Mouse (Mus musculus): ENCODE data around the gene Asb6. TPM values are rescaled to one million over a fixed set of nuclear protein-coding genes. Genes with fewer than 3 reads are reported as not detected.

The Asb6 gene
- polyA plus RNA-seq, 1 experiment from 2014 or later = 39.0 TPM

DNA sequence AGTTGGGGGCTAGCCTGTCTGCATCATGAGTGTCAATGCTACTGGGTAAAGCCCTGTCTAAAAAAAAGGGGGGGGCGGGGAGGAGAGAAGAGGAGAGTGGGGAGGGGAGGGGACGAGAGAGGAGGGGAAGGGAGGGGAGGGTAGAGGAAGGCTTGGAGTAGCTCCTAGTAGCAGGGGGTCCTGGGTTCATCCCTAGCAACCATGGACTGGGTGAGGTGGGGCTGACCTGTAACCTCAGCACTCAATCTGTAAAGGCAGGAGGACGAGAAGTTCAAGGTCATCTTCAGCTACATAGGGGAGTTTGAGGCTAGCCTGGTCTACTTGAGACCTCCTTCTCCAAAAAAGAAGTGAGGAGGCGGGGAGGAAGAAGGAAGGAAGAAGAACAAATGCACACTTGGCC lies 31.9 kb upstream of the Asb6 start:
- ATAC-seq (ENCODE audit: low FRiP score, low TSS enrichment) = no peak
- 73% methylated on average over 4 of the region's 4 CpGs for WGBS
- no peaks in the 10 kb centered on the region for H3K36me3 ChIP-seq (ENCODE audit: insufficient read depth, low read length)
- H3K9me3 ChIP-seq (ENCODE audit: low read length) = no peaks in the 10 kb centered on the region
- H3K4me1 ChIP-seq (ENCODE audit: insufficient read depth, low read length) = peaks cover 20% of the 10 kb centered on the region
- H3K27ac ChIP-seq (ENCODE audit: low read length) = no peak overlapping the region
- H3K9ac ChIP-seq (replicated peaks; ENCODE audit: low read length) = no peak overlapping the region
- peaks cover 7% of the 10 kb centered on the region; the same call in 1 of the 2 replicates for H3K27me3 ChIP-seq (ENCODE audit: insufficient read depth, low read length)
- H3K4me2 ChIP-seq (replicated peaks; ENCODE audit: low read depth, low read length) = no peak overlapping the region
- no peak overlapping the region for H3K4me3 ChIP-seq (ENCODE audit: low read length)

DNA sequence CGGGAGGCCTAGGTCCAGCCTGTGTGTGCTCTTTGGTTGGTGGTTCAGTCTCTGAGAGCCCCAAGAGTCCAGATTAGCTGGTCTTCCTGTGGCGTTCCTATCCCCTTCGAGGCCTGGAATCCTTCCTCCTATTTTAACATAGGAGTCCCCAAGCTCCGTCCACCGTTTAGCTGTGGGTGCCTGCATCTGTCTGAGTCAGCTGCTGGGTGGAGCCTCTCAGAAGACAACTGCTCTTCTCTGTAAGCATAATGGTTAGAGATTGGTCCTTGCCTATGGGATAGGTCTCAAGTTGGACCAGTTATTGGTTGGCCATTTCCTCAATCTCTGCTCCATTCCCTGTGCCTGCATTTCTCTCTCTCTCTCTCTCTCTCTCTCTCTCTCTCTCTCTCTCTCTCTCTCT lies 29.6 kb upstream of the Asb6 start:
- Histone ChIP-seq H3K4me3 (ENCODE audit: low read length) (no peak overlapping the region), H3K4me1 (ENCODE audit: insufficient read depth, low read length) (peaks cover 15% of the 10 kb centered on the region), H3K4me2 (replicated peaks; ENCODE audit: low read depth, low read length) (no peak overlapping the region), H3K9me3 (ENCODE audit: low read length) (no peaks in the 10 kb centered on the region), H3K27ac (ENCODE audit: low read length) (no peak overlapping the region), H3K9ac (replicated peaks; ENCODE audit: low read length) (no peak overlapping the region), H3K27me3 (ENCODE audit: insufficient read depth, low read length) (peaks cover 7% of the 10 kb centered on the region; the same call in 1 of the 2 replicates), H3K36me3 (ENCODE audit: insufficient read depth, low read length) (no peaks in the 10 kb centered on the region)
- WGBS = 89% methylated on average over 5 of the region's 5 CpGs
- no peak for ATAC-seq (ENCODE audit: low FRiP score, low TSS enrichment)

DNA sequence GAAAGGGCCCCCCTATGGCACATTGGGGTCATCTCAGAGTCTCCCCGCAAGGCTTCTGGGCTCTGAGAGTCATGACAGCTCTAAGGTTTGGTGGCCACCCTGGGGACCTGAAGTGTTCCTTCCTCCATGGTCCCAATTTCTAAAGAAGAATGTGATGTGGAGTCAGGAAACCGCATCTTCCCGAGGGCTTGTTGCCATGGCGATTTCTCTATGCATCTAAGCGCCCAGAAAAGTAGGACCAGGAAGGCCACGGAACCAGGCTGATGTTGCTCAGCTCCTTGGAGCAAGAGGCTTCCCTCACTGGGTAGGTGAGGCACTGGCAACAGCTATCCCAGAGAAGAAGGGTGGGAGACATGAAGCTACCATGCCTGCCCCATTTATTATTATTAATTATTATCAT lies 26.9 kb upstream of the Asb6 start:
- ATAC-seq (ENCODE audit: low FRiP score, low TSS enrichment) = no peak
- Histone ChIP-seq H3K27ac (ENCODE audit: low read length) (no peak overlapping the region), H3K4me3 (ENCODE audit: low read length) (no peak overlapping the region), H3K27me3 (ENCODE audit: insufficient read depth, low read length) (no peaks in the 10 kb centered on the region), H3K9me3 (ENCODE audit: low read length) (no peaks in the 10 kb centered on the region), H3K4me1 (ENCODE audit: insufficient read depth, low read length) (peaks cover 8% of the 10 kb centered on the region), H3K36me3 (ENCODE audit: insufficient read depth, low read length) (no peaks in the 10 kb centered on the region), H3K4me2 (replicated peaks; ENCODE audit: low read depth, low read length) (no peak overlapping the region), H3K9ac (replicated peaks; ENCODE audit: low read length) (no peak overlapping the region)
- 79% methylated on average over 6 of the region's 6 CpGs for WGBS

DNA sequence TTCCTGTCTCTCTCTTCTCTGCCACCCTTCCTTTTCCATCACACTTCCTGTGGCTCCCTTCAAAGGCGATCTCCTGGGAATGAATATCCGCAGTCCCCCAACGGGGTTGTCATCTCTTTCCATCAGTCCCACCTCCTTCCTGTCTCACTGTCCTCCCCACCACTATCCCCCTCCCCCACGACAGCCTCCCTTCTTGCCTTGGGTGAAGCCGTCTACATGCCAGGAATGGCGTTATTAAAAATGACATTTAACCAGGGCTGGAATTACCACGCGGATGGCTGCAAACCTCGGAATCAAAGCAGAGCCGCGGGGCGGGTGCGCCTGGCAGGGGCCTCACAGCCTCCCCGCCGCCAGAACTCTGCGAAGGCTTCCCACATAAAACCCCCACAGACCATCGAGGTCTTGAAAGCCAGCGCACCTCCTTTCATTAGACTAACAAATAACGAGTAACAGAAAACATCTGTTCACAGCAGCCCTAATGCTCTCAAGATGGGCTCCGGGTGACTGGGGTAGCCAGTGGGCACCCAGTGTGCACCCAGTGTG lies 22.7 kb upstream of the Asb6 start:
- no peak overlapping the region for H3K4me3 ChIP-seq (ENCODE audit: low read length)
- no peaks in the 10 kb centered on the region for H3K27me3 ChIP-seq (ENCODE audit: insufficient read depth, low read length)
- H3K27ac ChIP-seq (ENCODE audit: low read length) = no peak overlapping the region
- H3K9me3 ChIP-seq (ENCODE audit: low read length) = no peaks in the 10 kb centered on the region
- H3K9ac ChIP-seq (replicated peaks; ENCODE audit: low read length) = no peak overlapping the region
- H3K4me1 ChIP-seq (ENCODE audit: insufficient read depth, low read length) = peaks cover 18% of the 10 kb centered on the region
- H3K36me3 ChIP-seq (ENCODE audit: insufficient read depth, low read length) = no peaks in the 10 kb centered on the region
- 19% methylated on average over 20 of the region's 20 CpGs for WGBS
- H3K4me2 ChIP-seq (replicated peaks; ENCODE audit: low read depth, low read length) = no peak overlapping the region
- no peak for ATAC-seq (ENCODE audit: low FRiP score, low TSS enrichment)

DNA sequence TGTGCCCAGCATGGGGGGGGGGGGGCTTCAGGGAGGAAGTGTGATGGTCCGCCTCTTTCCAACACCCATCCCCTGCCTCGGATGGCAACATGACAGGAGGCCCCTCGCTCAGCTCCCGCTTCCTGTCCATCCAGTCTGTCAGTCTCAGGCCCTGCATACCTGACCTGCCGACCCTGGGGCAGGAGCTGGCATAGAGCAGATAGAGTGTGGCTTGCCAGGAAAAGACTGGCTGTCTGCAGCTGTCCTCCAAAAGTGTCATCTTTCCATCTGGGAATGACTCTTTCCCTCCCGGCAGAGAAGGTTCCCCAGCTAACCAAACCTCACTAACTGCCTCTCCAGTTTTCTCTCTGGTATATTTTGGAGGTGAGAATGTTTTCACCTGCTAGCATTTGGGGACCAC lies 20.4 kb upstream of the Asb6 start:
- WGBS = 21% methylated on average over 6 of the region's 6 CpGs
- Histone ChIP-seq H3K27me3 (ENCODE audit: insufficient read depth, low read length) (no peaks in the 10 kb centered on the region; the same call in 1 of the 2 replicates), H3K9me3 (ENCODE audit: low read length) (no peaks in the 10 kb centered on the region), H3K9ac (replicated peaks; ENCODE audit: low read length) (no peak overlapping the region), H3K27ac (ENCODE audit: low read length) (no peak overlapping the region), H3K36me3 (ENCODE audit: insufficient read depth, low read length) (no peaks in the 10 kb centered on the region), H3K4me1 (ENCODE audit: insufficient read depth, low read length) (peaks cover 28% of the 10 kb centered on the region), H3K4me2 (replicated peaks; ENCODE audit: low read depth, low read length) (no peak overlapping the region), H3K4me3 (ENCODE audit: low read length) (no peak overlapping the region)
- ATAC-seq (ENCODE audit: low FRiP score, low TSS enrichment) = no peak

DNA sequence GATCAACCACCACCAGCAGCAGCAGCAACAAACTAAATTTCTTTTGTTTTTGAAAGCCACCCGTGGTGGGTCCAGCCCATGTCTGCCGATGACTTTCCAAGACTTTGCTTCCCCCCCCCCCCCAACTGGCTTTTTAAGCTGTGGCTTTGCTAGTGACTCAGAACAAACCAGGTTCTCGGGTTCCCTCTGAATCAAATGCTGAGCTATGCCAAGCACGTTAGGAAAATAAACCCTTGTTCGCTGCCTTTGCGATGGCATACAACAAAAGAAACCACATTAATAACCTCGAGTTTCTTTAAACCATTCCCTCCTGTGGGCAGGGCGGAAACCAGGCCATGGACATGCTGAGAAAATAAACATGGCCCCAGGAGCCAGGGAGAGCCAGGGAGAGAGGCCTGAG lies 18.1 kb upstream of the Asb6 start:
- 58% methylated on average over 8 of the region's 8 CpGs for WGBS
- H3K36me3 ChIP-seq (ENCODE audit: insufficient read depth, low read length) = no peaks in the 10 kb centered on the region
- no peak overlapping the region for H3K27ac ChIP-seq (ENCODE audit: low read length)
- H3K9ac ChIP-seq (replicated peaks; ENCODE audit: low read length) = no peak overlapping the region
- no peak overlapping the region for H3K4me3 ChIP-seq (ENCODE audit: low read length)
- peaks cover 34% of the 10 kb centered on the region for H3K4me1 ChIP-seq (ENCODE audit: insufficient read depth, low read length)
- H3K27me3 ChIP-seq (ENCODE audit: insufficient read depth, low read length) = no peaks in the 10 kb centered on the region; the same call in 1 of the 2 replicates
- no peak for ATAC-seq (ENCODE audit: low FRiP score, low TSS enrichment)
- H3K9me3 ChIP-seq (ENCODE audit: low read length) = no peaks in the 10 kb centered on the region
- no peak overlapping the region for H3K4me2 ChIP-seq (replicated peaks; ENCODE audit: low read depth, low read length)

DNA sequence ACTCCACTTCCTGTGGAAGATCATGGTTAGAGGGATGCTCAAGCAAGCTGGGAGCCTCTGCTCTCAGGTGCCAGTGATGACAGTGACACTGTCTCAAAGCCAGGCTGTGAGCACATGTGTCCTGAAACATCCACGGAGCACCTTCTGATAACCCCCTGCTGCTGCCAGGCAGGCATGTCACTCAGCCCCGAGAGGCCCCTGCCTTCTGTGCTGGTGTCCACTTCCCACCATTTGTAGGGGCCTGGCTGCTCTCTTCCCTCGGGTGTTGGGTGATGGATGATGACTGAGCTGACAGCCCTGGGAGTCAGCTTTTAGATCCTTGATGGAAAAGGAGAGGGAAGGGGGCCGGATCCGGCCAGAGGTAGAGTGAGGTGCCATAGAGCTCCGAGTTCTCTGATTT lies 16.6 kb upstream of the Asb6 start:
- Histone ChIP-seq H3K27me3 (ENCODE audit: insufficient read depth, low read length) (no peaks in the 10 kb centered on the region; the same call in 1 of the 2 replicates), H3K9ac (replicated peaks; ENCODE audit: low read length) (0 out of 2 replicates have a peak overlapping the region, but pooled peaks have one; percentile 22), H3K4me3 (ENCODE audit: low read length) (no peak overlapping the region), H3K36me3 (ENCODE audit: insufficient read depth, low read length) (no peaks in the 10 kb centered on the region), H3K27ac (ENCODE audit: low read length) (no peak overlapping the region), H3K4me1 (ENCODE audit: insufficient read depth, low read length) (peaks cover 30% of the 10 kb centered on the region), H3K9me3 (ENCODE audit: low read length) (no peaks in the 10 kb centered on the region), H3K4me2 (replicated peaks; ENCODE audit: low read depth, low read length) (no peak overlapping the region; the same call in 1 of the 2 replicates)
- ATAC-seq (ENCODE audit: low FRiP score, low TSS enrichment) = no peak
- 30% methylated on average over 6 of the region's 6 CpGs for WGBS

DNA sequence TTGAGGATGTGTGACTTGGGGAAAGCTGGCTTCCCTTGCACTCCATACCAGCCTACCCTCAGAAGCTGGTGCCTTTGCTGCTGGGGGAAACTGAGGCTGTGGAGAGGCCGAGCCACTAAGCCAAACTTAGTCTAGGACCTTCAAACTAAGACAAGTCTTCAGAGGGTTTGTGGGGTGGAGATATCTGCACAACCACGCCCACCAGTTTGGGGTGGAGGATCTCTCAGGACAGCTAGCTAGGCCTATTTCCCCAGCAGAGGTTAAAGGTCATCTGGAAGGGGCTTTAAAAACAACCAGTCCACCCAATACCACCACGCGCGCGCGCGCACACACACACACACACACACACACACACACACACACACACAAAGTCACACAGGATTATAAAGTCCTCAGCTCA lies 16.1 kb upstream of the Asb6 start:
- peak overlapping the region; percentile 66 for H3K4me3 ChIP-seq (ENCODE audit: low read length)
- peaks cover 30% of the 10 kb centered on the region for H3K4me1 ChIP-seq (ENCODE audit: insufficient read depth, low read length)
- H3K27ac ChIP-seq (ENCODE audit: low read length) = no peak overlapping the region
- H3K27me3 ChIP-seq (ENCODE audit: insufficient read depth, low read length) = no peaks in the 10 kb centered on the region; the same call in 1 of the 2 replicates
- peak overlapping the region; percentile 78 for H3K9ac ChIP-seq (replicated peaks; ENCODE audit: low read length)
- WGBS = 61% methylated on average over 8 of the region's 8 CpGs
- H3K9me3 ChIP-seq (ENCODE audit: low read length) = no peaks in the 10 kb centered on the region
- H3K4me2 ChIP-seq (replicated peaks; ENCODE audit: low read depth, low read length) = peak overlapping the region; percentile 91
- ATAC-seq (ENCODE audit: low FRiP score, low TSS enrichment) = no peak
- H3K36me3 ChIP-seq (ENCODE audit: insufficient read depth, low read length) = no peaks in the 10 kb centered on the region

DNA sequence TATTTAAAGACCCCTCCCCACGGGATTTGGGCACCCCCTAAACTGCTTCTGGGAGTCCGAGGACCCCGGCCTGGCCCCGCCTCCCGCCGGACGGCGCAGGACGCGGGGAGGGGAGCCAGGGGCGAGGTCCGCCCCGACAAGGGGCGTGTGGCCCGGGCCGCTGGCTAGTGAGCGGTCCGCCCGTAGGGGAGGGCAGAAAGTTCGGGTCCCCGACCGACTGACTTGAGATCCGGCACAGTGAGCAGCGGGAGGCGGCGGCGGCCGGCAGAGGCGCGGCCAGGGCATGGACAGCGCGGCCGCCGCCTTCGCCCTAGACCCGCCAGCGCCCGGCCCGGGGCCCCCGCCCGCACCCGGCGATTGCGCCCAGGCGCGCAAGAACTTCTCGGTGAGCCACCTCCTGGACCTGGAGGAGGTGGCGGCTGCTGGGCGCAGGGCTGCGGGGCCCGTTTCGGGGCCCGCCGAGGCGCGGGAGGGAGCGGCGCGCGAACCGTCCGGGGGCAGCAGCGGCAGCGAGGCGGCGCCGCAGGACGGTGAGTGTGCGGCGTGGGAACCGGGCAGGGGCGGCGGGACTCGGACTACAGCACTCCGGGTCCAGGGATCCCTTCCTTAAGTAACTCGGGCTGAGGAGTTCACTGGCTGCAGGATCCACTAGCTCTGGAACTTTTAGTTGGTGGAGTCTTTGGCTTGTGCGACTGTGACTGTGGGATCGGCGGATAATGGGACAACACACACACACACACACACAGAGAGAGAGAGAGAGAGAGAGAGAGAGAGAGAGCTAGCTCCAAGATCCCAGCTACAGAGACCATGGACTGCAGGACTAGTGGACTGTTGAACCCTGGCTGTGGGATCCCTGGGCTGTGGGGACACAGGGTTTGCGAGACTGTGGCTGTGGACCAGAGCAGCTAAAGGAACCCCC lies 15.3 kb upstream of the Asb6 start:
- H3K27ac ChIP-seq (ENCODE audit: low read length) = no peak overlapping the region
- 1% methylated on average over 62 of the region's 80 CpGs for whole genome bisulfite sequencing
- peak; percentile 68 for ATAC-seq (ENCODE audit: low FRiP score, low TSS enrichment)

DNA sequence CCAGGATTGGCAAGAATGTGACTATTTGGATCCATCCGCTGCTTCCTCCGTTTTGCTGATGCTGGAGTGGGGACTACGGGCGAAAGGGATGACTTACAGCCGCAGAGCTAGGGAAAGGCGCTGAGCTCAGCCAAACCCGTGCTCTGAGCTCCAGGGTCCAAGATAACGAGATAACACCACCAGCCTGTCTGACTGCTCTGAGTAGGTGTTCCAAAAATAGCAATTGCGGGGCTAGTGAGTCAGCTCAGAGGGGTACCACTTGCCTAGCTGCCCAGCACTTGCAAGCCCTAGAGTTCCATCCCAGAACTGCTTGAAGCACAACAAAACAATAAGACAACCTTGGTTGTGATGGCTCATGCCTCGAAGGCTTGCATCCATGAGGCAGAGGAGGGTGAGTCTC lies 12.5 kb upstream of the Asb6 start:
- Histone ChIP-seq H3K27ac (ENCODE audit: low read length) (no peak overlapping the region), H3K36me3 (ENCODE audit: insufficient read depth, low read length) (no peaks in the 10 kb centered on the region), H3K27me3 (ENCODE audit: insufficient read depth, low read length) (no peaks in the 10 kb centered on the region; the same call in 1 of the 2 replicates), H3K4me3 (ENCODE audit: low read length) (no peak overlapping the region), H3K9ac (replicated peaks; ENCODE audit: low read length) (no peak overlapping the region), H3K4me1 (ENCODE audit: insufficient read depth, low read length) (peaks cover 20% of the 10 kb centered on the region; the same call in 1 of the 2 replicates), H3K4me2 (replicated peaks; ENCODE audit: low read depth, low read length) (no peak overlapping the region), H3K9me3 (ENCODE audit: low read length) (no peaks in the 10 kb centered on the region)
- ATAC-seq (ENCODE audit: low FRiP score, low TSS enrichment) = no peak
- 38% methylated on average over 10 of the region's 10 CpGs for WGBS

More for the DNA sequence above, 15.3 kb upstream of the Asb6 start:
- Histone ChIP-seq H3K36me3 (ENCODE audit: insufficient read depth, low read length) (no peaks in the 10 kb centered on the region), H3K9me3 (ENCODE audit: low read length) (no peaks in the 10 kb centered on the region), H3K4me3 (ENCODE audit: low read length) (peak overlapping the region; percentile 66), H3K9ac (replicated peaks; ENCODE audit: low read length) (peak overlapping the region; percentile 78), H3K4me2 (replicated peaks; ENCODE audit: low read depth, low read length) (peak overlapping the region; percentile 91), H3K27me3 (ENCODE audit: insufficient read depth, low read length) (no peaks in the 10 kb centered on the region; the same call in 1 of the 2 replicates), H3K4me1 (ENCODE audit: insufficient read depth, low read length) (peaks cover 22% of the 10 kb centered on the region)

Data from kidney, embryonic 16.5 days (tissue).